Mouse (Mus musculus): ENCODE measurements around the gene Zbtb44. TPM values are rescaled to one million over a fixed set of nuclear protein-coding genes. Genes with fewer than 3 reads are reported as not detected.
A peak's percentile ranks its signal among the peaks of the same experiment; 100 is the strongest.
"Not testable (repeated sequence)": the region's sequence is repeated elsewhere in the genome, so short reads cannot be mapped to it uniquely, and the experiment has no call there.

Gene Zbtb44
- polyA plus RNA-seq, 1 experiment from 2014 or later = 10.2 TPM

DNA sequence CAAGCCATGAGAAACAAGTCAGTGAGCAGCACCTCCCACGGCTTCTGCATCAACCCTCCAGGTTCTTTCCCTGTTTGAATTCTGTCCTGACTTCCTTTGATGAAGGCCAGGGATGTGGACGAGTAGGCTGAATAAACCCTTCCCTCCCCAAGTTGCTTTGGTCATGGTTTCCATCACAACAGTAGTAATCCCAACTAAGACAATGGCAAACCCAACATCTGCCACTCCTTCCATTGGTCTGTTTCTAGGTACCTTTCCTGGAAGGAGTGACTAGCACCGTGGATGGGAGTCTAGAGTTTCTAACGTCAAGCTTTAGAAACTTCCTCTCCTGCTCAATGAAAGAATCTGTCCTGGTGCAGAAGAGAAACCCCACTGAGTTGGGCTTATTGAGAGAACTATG, 12.8 kb upstream of the Zbtb44 start:
- Histone ChIP-seq H3K36me3 (no peaks in the 10 kb centered on the region), H3K4me2 (no peak overlapping the region), H3K27me3 (replicated peaks) (no peaks in the 10 kb centered on the region), H3K9me3 (replicated peaks) (no peaks in the 10 kb centered on the region), H3K4me3 (no peak overlapping the region), H3K9ac (no peak overlapping the region), H3K27ac (no peak overlapping the region), H3K4me1 (no peaks in the 10 kb centered on the region)
- WGBS (ENCODE audit: insufficient replicate concordance) = 54% methylated on average over 4 of the region's 4 CpGs
- ATAC-seq = no peak

DNA sequence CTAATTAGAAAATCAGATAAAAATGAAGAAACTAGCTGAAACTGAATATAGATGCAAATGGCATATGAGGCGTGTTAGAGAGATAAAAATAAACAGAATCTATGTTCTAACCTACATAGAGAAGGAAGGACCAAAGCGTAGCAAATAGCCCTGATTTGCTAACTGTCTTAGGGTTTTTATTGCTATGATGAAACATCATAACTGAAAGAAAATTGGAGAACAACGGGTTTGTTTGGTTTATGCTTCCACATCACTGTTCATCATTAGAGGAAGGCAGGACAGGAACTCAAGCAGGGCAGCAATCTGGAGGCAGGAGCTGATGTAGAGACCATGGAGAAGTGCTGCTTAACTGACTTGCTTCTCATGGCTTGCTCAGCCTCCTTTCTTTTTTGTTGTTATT, 12.3 kb upstream of the Zbtb44 start:
- no peak overlapping the region for H3K4me3 ChIP-seq
- no peak overlapping the region for H3K27ac ChIP-seq
- no peak for ATAC-seq
- H3K9me3 ChIP-seq (replicated peaks) = no peaks in the 10 kb centered on the region
- no peaks in the 10 kb centered on the region for H3K36me3 ChIP-seq
- H3K9ac ChIP-seq = no peak overlapping the region
- no peaks in the 10 kb centered on the region for H3K27me3 ChIP-seq (replicated peaks)
- WGBS (ENCODE audit: insufficient replicate concordance) = 64% methylated on average over 3 of the region's 3 CpGs
- H3K4me1 ChIP-seq = no peaks in the 10 kb centered on the region
- H3K4me2 ChIP-seq = no peak overlapping the region

DNA sequence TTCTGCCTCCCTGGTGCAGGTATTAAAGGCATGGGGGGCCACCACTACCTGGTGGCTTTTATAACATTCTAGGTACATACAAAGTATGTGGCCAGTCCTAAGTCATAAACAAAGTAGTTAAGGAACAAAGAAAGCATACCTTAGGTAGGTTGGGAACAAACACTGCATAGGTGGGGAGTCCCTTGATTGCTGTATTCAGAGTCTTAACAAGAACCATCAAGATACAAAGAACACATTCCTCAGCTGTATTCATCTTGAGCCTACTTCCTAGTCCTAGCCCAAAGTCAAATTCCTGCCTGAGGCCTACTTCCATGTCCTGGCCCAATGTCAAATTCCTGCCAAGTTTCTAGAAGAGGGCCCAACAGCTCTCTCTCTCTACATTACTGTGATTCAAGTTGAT, 11.7 kb upstream of the Zbtb44 start:
- Histone ChIP-seq H3K27ac (no peak overlapping the region), H3K4me2 (no peak overlapping the region), H3K36me3 (no peaks in the 10 kb centered on the region), H3K4me3 (no peak overlapping the region), H3K4me1 (no peaks in the 10 kb centered on the region), H3K27me3 (replicated peaks) (no peaks in the 10 kb centered on the region), H3K9me3 (replicated peaks) (no peaks in the 10 kb centered on the region), H3K9ac (no peak overlapping the region)
- ATAC-seq = no peak

DNA sequence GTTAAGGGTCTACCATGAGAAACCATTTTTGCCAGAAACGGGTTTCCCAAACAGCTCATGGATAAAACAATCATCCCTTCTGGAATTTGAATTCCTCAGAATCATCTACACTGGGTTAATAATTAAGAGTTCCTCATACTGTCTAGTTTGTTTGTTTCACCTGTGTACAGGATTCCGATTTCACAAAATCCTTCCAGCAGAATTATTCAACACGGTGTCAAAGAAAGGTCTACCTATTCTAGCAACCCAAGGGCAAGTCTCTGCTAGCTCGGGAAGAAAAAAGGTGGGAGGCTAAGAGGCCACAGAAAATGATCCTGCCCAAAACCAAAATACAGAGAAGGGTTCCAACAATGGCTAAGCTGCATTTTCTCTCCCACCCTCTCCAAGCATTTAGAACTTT, 2.2 kb upstream of the Zbtb44 start:
- 78% methylated on average over 4 of the region's 4 CpGs for WGBS (ENCODE audit: insufficient replicate concordance)
- Histone ChIP-seq H3K4me1 (peaks cover 21% of the 10 kb centered on the region), H3K36me3 (no peaks in the 10 kb centered on the region), H3K4me3 (no peak overlapping the region), H3K9ac (no peak overlapping the region), H3K9me3 (replicated peaks) (no peaks in the 10 kb centered on the region), H3K4me2 (no peak overlapping the region), H3K27ac (no peak overlapping the region), H3K27me3 (replicated peaks) (0 out of 2 replicates have a peak, but pooled peaks cover 5% of the 10 kb centered on the region)
- no peak for ATAC-seq

DNA sequence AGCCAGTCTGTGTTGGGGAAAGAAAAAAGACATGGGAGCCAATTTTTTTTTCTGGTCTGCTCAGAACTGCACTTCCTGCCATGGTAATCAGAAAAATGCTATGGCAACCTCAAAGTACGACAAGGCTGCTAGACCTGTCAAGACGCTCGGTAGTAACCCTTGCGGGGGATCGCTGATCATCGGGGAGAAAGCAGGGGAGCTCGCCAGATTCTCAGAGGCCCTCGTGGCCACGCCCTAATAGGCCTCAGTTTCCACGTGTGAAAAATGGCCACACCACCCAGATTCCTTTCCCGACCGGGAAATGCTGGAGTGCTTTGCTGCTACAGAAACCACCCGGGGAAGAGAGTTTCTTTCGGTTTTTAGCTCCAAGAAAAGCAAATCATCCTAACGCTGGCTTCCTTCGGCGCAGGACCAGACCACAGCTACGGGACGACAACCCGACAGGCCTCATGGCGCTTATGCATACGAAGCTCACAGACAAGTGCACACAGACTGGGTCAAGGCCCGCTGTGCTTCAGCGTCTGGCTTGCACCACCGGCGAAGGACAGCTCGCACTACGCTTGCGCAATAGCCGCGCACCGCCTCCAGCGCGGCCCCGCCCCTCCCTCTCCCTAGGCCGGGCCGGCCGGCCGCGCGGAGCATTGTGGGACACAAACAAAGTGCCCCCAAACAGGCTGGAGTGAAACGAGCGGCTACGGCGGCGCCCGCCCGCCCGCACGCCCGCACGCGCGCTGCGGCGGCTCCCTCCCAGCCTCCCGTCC, 513 bp upstream of the Zbtb44 start:
- Histone ChIP-seq H3K9ac (peak overlapping the region; percentile 95), H3K27me3 (replicated peaks) (0 out of 2 replicates have a peak, but pooled peaks cover 5% of the 10 kb centered on the region), H3K4me2 (peak overlapping the region; percentile 93), H3K9me3 (replicated peaks) (no peaks in the 10 kb centered on the region), H3K4me1 (peaks cover 21% of the 10 kb centered on the region), H3K36me3 (peaks cover 8% of the 10 kb centered on the region), H3K4me3 (peak overlapping the region; percentile 88), H3K27ac (peak overlapping the region; percentile 98)
- peak; percentile 92 for ATAC-seq
- WGBS (ENCODE audit: insufficient replicate concordance) = under 1% methylated on average over 52 of the region's 57 CpGs

DNA sequence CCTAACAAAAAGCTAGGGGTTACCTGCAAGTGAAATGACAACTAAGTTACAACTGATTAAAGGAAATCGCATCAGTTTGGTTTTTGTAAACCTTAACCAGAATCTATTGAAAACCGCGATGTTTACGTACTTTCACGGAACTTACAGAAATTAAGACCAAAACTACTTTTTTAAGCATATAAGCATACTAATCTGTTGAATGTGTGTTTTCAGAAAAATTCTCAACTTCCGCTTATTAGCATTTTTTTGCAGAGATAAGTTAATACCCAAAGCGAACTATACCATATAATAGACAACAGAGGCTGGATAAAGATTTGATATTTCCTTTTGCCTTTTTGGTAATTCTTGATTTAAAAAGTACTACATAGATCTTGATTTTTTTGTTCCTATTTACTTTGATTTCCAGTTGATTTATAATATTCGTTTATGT, 985 bp downstream of the Zbtb44 start:
- H3K4me2 ChIP-seq = peak overlapping the region; percentile 93
- peak overlapping the region; percentile 98 for H3K27ac ChIP-seq
- H3K4me3 ChIP-seq = peak overlapping the region; percentile 88
- ATAC-seq = no peak
- H3K9ac ChIP-seq = peak overlapping the region; percentile 95
- H3K36me3 ChIP-seq = peaks cover 15% of the 10 kb centered on the region
- peaks cover 21% of the 10 kb centered on the region for H3K4me1 ChIP-seq
- 10% methylated on average over 8 of the region's 8 CpGs for WGBS (ENCODE audit: insufficient replicate concordance)
- H3K27me3 ChIP-seq (replicated peaks) = no peaks in the 10 kb centered on the region
- no peaks in the 10 kb centered on the region for H3K9me3 ChIP-seq (replicated peaks)

DNA sequence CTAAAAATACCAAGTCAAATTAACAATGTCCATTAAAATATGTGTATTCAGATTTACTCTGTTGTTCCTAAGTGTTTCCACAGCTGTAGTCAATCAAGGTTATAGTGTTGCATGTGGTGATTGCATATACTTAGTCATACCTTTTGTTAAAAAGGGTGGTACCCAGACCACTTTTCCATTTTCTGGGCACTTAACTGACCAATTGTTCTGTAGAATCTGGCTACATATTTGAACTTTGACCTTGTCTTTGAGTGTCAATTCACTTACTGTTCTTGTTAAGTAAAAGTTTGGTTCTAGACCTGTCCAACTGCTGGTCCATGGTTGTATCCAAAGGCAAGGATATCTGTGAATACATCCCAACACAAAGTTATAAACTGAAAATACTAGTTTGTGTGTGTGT, 2.1 kb downstream of the Zbtb44 start:
- Histone ChIP-seq H3K36me3 (peaks cover 15% of the 10 kb centered on the region), H3K4me2 (peak overlapping the region; percentile 65), H3K4me1 (peaks cover 21% of the 10 kb centered on the region), H3K9me3 (replicated peaks) (no peaks in the 10 kb centered on the region), H3K4me3 (peak overlapping the region; percentile 41; the same call in 1 of the 2 replicates), H3K9ac (no peak overlapping the region), H3K27me3 (replicated peaks) (no peaks in the 10 kb centered on the region), H3K27ac (no peak overlapping the region)
- ATAC-seq = no peak

DNA sequence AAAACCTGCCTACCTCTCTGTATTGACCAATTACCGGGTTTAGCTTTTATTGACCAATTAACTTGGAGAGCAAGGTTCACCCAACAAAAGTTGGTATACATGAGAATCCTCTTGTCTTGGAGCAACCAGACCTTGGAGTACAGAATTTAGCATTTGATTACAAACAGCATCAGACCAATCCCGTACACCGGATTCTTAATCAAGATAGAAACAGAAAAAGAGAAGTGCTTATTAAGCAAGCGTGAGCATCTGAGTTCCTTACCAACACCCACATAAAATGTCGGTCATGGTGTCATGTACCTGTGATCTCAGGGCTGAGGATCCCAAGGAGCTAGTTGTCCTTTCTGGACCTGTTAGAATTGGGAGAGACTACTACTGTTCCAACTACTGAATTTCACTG, 19.8 kb downstream of the Zbtb44 start:
- Histone ChIP-seq H3K4me3 (no peak overlapping the region), H3K9ac (no peak overlapping the region), H3K4me1 (0 out of 2 replicates have a peak, but pooled peaks cover 8% of the 10 kb centered on the region), H3K27ac (no peak overlapping the region), H3K36me3 (peaks cover 20% of the 10 kb centered on the region), H3K27me3 (replicated peaks) (no peaks in the 10 kb centered on the region), H3K4me2 (no peak overlapping the region), H3K9me3 (replicated peaks) (no peaks in the 10 kb centered on the region)
- WGBS (ENCODE audit: insufficient replicate concordance) = 86% methylated on average over 5 of the region's 5 CpGs
- no peak for ATAC-seq

DNA sequence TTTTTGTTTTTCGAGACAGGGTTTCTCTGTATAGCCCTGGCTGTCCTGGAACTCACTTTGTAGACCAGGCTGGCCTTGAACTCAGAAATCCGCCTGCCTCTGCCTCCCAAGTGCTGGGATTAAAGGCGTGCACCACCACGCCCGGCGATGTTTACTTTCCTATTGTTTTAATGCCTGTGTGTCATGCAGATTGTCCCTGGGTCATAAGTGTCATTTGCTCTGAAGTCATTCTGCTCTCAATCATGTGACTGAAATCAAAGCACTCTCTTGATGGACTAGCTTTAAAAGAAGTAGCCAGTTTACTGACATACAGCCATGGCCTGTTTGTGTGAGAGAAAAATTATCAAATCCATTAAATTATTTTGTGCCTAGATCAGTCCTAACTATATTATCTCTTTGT, 21.1 kb downstream of the Zbtb44 start:
- not testable (repeated sequence) for H3K27me3 ChIP-seq (replicated peaks); H3K4me1 ChIP-seq; H3K27ac ChIP-seq; H3K9me3 ChIP-seq (replicated peaks); H3K4me2 ChIP-seq; H3K4me3 ChIP-seq; ATAC-seq; H3K9ac ChIP-seq
- H3K36me3 ChIP-seq = peaks cover 24% of the 10 kb centered on the region
- WGBS (ENCODE audit: insufficient replicate concordance) = 80% methylated on average over 6 of the region's 6 CpGs

DNA sequence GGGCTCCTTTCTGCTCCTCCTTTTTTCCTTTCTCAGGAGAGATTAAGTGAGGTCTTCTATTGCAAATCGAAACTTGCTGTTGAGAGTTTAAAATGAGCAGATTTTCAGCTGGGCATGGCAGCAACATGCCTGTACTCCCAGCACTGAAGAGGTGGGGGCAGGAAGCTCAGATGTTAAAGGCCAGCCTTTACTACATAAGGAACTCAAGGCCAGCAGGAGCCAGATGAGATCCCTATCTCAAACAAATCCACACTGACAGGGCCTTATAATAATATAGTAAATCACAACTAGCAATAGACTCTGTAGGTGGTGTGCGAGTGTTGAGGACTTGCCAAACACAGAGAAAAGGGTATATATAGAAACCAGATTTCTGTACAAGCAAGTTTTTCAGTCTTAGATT, 28.3 kb downstream of the Zbtb44 start:
- no peak for ATAC-seq
- Histone ChIP-seq H3K27ac (no peak overlapping the region), H3K9me3 (replicated peaks) (no peaks in the 10 kb centered on the region), H3K4me3 (no peak overlapping the region), H3K9ac (no peak overlapping the region), H3K4me1 (no peaks in the 10 kb centered on the region), H3K36me3 (peaks cover 58% of the 10 kb centered on the region), H3K27me3 (replicated peaks) (no peaks in the 10 kb centered on the region), H3K4me2 (no peak overlapping the region)
- 74% methylated on average over 2 of the region's 2 CpGs for WGBS (ENCODE audit: insufficient replicate concordance)

DNA sequence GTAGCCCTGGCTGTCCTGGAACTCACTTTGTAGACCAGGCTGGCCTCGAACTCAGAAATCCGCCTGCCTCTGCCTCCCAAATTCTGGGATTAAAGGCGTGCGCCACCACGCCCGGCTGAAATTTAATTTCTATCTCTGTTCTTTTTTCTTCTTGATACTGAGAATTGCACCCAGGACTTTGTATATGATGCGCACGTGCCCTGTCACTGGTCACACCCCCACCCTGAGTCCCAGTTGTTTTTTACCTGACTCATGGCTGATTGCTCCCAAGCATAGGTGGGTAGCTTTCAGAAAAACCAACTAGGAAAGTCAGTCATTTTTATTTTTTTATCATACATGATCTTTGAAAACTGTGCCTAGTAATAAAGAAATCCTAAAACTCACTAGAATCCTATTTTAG, 40.3 kb downstream of the Zbtb44 start:
- Histone ChIP-seq H3K4me1 (no peaks in the 10 kb centered on the region), H3K4me2 (no peak overlapping the region), H3K9me3 (replicated peaks) (no peaks in the 10 kb centered on the region), H3K27ac (no peak overlapping the region), H3K4me3 (no peak overlapping the region), H3K36me3 (peaks cover 35% of the 10 kb centered on the region), H3K27me3 (replicated peaks) (no peaks in the 10 kb centered on the region), H3K9ac (no peak overlapping the region)
- 91% methylated on average over 8 of the region's 8 CpGs for WGBS (ENCODE audit: insufficient replicate concordance)
- no peak for ATAC-seq

DNA sequence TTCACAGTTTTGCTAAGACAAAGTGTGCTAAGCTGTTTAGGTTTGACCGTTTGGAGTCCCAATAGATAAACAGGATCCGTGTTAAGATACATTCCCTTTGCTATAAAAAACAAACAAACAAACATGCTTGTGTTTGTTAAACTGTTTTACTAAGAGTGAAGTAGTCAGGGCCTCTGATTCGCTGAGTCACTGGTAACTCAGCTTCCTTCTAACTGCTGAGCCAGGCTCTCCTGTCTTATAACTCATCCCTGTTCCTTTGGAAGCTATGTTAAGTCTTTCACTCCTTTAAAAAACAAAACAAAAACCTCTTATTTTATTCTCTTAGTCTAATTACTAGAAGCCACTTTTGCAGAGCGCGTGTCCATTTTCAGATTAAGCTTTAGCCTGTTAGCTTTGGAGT, 41.8 kb downstream of the Zbtb44 start:
- WGBS (ENCODE audit: insufficient replicate concordance) = 89% methylated on average over 5 of the region's 5 CpGs
- H3K27ac ChIP-seq = no peak overlapping the region
- no peak for ATAC-seq
- H3K4me1 ChIP-seq = no peaks in the 10 kb centered on the region
- no peaks in the 10 kb centered on the region for H3K9me3 ChIP-seq (replicated peaks)
- H3K27me3 ChIP-seq (replicated peaks) = no peaks in the 10 kb centered on the region
- H3K9ac ChIP-seq = no peak overlapping the region
- no peak overlapping the region for H3K4me3 ChIP-seq
- peaks cover 21% of the 10 kb centered on the region for H3K36me3 ChIP-seq
- no peak overlapping the region for H3K4me2 ChIP-seq

DNA sequence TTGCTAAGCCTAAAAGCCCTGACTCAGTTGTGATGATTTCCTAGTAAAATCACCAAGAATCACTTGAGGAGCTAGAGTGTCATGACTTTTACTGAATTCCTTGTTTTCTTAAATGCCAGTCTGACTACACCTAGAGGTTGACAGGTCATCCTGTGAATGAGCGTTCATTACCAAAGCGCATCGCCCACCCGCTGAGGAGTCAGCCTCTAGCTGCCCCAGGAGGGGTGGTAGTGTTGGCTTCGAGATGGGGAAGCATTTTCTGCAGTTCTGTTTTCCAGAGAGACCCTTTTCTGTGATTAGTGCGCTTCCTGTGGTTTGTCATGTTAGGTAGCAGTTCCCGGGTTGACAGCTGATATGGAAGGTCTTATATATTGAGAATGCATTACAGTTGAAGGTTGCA, 43.4 kb downstream of the Zbtb44 start:
- no peak for ATAC-seq

More for the DNA sequence above, 43.4 kb downstream of the Zbtb44 start:
- Histone ChIP-seq H3K9ac (no peak overlapping the region), H3K36me3 (peaks cover 17% of the 10 kb centered on the region), H3K9me3 (replicated peaks) (no peaks in the 10 kb centered on the region), H3K4me1 (no peaks in the 10 kb centered on the region), H3K4me2 (no peak overlapping the region), H3K27ac (no peak overlapping the region), H3K4me3 (no peak overlapping the region), H3K27me3 (replicated peaks) (no peaks in the 10 kb centered on the region)
- WGBS (ENCODE audit: insufficient replicate concordance) = 67% methylated on average over 7 of the region's 7 CpGs
